Mouse (Mus musculus) liver, embryonic 15.5 days (tissue): Measurements from ENCODE around the gene Gm14410. TPM values are rescaled to one million over a fixed set of nuclear protein-coding genes. Genes with fewer than 3 reads are reported as not detected.
"Not testable (repeated sequence)": the region's sequence is repeated elsewhere in the genome, so short reads cannot be mapped to it uniquely, and the experiment has no call there.

Source experiments
- ATAC-seq: fragments of 200-750 bp; cut with Nextera tagmentation; 2 replicates; pipeline ENCODE4 v1.8.0; 2017; ENCODE audit warnings: moderate number of reproducible peaks, mild to moderate bottlenecking, moderate library complexity; ENCODE audit not compliant: insufficient read depth
- H3K27ac ChIP-seq: fragments of 300-500 bp; sonication (generic); replicated peaks from 2 replicates; pipeline ENCODE4 v1.5.1; 2015; ENCODE audit warnings: mild to moderate bottlenecking, inconsistent platforms
- H3K27me3 ChIP-seq: fragments of 300-500 bp; sonication (generic); 2 replicates; pipeline ENCODE4 v1.6.1; 2015; ENCODE audit warnings: mild to moderate bottlenecking, inconsistent platforms
- H3K36me3 ChIP-seq: fragments of 300-500 bp; sonication (generic); replicated peaks from 2 replicates; pipeline ENCODE4 v1.6.1; 2015; ENCODE audit warnings: moderate library complexity, mild to moderate bottlenecking, inconsistent platforms
- H3K4me1 ChIP-seq: fragments of 300-500 bp; sonication (generic); replicated peaks from 2 replicates; pipeline ENCODE4 v1.6.1; 2015; ENCODE audit warnings: inconsistent platforms
- H3K4me2 ChIP-seq: fragments of 300-500 bp; sonication (generic); 2 replicates; pipeline ENCODE4 v1.6.1; 2015; ENCODE audit warnings: moderate library complexity, mild to moderate bottlenecking, inconsistent platforms
- H3K4me3 ChIP-seq: fragments of 300-500 bp; sonication (generic); replicated peaks from 2 replicates; pipeline ENCODE4 v1.5.1; 2015; ENCODE audit warnings: mild to moderate bottlenecking, inconsistent platforms
- H3K9ac ChIP-seq: fragments of 300-500 bp; sonication (generic); 2 replicates; pipeline ENCODE4 v1.6.1; 2015; ENCODE audit warnings: moderate library complexity, mild to moderate bottlenecking, inconsistent platforms
- H3K9me3 ChIP-seq: fragments of 300-500 bp; sonication (generic); replicated peaks from 2 replicates; pipeline ENCODE4 v1.6.1; 2016; ENCODE audit warnings: inconsistent platforms
- WGBS: fragments of 180-500 bp; shearing (Covaris S2); methylation state at CpG from one replicate; pipeline ENCODE4 v1.1.7; 2015; ENCODE audit warnings: mixed read lengths; ENCODE audit not compliant: insufficient replicate concordance; 5-methylcytosine and 5-hydroxymethylcytosine counted together
- polyA plus RNA-seq: library from polyadenylated mRNA; unstranded; fragments of >200 nt; fragmentation: Nextera tagmentation; extraction: Ambion mirVana; gene quantifications from 2 replicates; pipeline ENCODE4 v1.2.1, GENCODE M21; 2015

Gm14410 gene
- polyA plus RNA-seq, result 3.8 and 4.2 TPM in 2 replicates

- ATAC-seq, H3K4me1 ChIP-seq, H3K27me3 ChIP-seq, H3K27ac ChIP-seq, H3K9ac ChIP-seq, H3K36me3 ChIP-seq, H3K9me3 ChIP-seq: not testable (repeated sequence)
- 0% methylated on average over 5 of the region's 6 CpGs for WGBS
- Histone ChIP-seq H3K4me2 (peak within 1 kb of the TSS; percentile 40), H3K4me3 (peak within 1 kb of the TSS; percentile 46)
Measured at GRCm38 (mm10) chr2:177206341-177206740, at the start of gene Gm14410. Gene Gm14410 (minus strand): TSS chr2:177206421.

- 67% methylated on average over 2 of the region's 2 CpGs for WGBS
- not testable (repeated sequence) for H3K4me1 ChIP-seq, H3K4me2 ChIP-seq, H3K9ac ChIP-seq, H3K4me3 ChIP-seq, H3K36me3 ChIP-seq, ATAC-seq, H3K27ac ChIP-seq, H3K27me3 ChIP-seq, H3K9me3 ChIP-seq
Measured at GRCm38 (mm10) chr2:177247449-177247848, 41.2 kb upstream of the Gm14410 start.

- not testable (repeated sequence) for H3K27ac ChIP-seq, H3K9me3 ChIP-seq, ATAC-seq, H3K36me3 ChIP-seq, H3K4me3 ChIP-seq, H3K4me2 ChIP-seq, H3K4me1 ChIP-seq, H3K9ac ChIP-seq, H3K27me3 ChIP-seq
- 40% methylated on average over 2 of the region's 2 CpGs for WGBS
Measured at GRCm38 (mm10) chr2:177230461-177230860, 24.2 kb upstream of the Gm14410 start.

- not testable (repeated sequence) for H3K27ac ChIP-seq, H3K9ac ChIP-seq, H3K27me3 ChIP-seq, H3K4me3 ChIP-seq, H3K36me3 ChIP-seq, ATAC-seq, H3K9me3 ChIP-seq, H3K4me2 ChIP-seq, H3K4me1 ChIP-seq
- WGBS, result 70% methylated on average over 5 of the region's 5 CpGs
Measured at GRCm38 (mm10) chr2:177172749-177173148, 33.5 kb downstream of the Gm14410 start.

Other genes with a start within 250 kb of the Gm14410 start
- 1.9 and 2.2 TPM in 2 replicates for gene Gm14419, start 205.5 kb downstream of the Gm14410 start, polyA plus RNA-seq
- not detected in 2 replicates for gene Gm14401, start 132.1 kb downstream of the Gm14410 start, polyA plus RNA-seq
- not detected in 2 replicates for gene Gm14409, start 60.6 kb upstream of the Gm14410 start, polyA plus RNA-seq
- gene Gm14412, start 117.9 kb upstream of the Gm14410 start, polyA plus RNA-seq, result 0.09 TPM in 1 of 2 replicates, not detected in the other
- 1.0 and 1.1 TPM in 2 replicates for gene Gm14418, start 191.9 kb upstream of the Gm14410 start, polyA plus RNA-seq